Mouse (Mus musculus): ENCODE measurements around the gene Kif23.

DNA sequence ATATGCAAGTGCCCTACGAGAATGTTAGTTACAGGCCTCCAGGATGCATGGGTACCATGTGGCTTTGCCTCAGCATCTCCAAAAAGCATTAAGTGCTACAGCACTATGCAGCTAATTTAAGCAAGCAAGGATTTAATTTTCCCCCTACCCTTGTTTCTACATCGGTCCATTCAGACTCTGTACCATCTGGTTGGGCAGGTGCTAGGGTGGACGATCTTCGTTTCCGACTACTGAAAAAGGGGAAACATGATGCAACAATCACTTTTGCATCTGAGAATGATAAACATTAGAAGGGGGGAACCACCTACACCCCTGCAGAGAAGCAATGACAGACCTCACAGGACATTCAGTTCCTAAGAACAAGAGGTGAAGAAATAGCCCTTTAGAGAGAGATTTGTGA, 27.1 kb downstream of the Kif23 start:
- TF ChIP-seq CTCF (IDR thresholded peaks at IDR 0.05; ENCODE audit: insufficient read depth, low read length) (no peak), POLR2A (IDR thresholded peaks at IDR 0.05; ENCODE audit: borderline replicate concordance, extremely low read depth, low read depth, low read length) (no peak)
